Mouse (Mus musculus) MEL (cell line): Measurements from ENCODE around the gene Pja2.
A peak's percentile ranks its signal among the peaks of the same experiment; 100 is the strongest.

Experiments
- CHD2 ChIP-seq: IDR thresholded peaks from 2 replicates; pipeline ENCODE4 v1.6.1; 2011; ENCODE audit warnings: low read length, improper control_type of control experiment
- CTCF ChIP-seq, 3 experiments: IDR thresholded peaks in 2 of 3; conservative IDR thresholded peaks in 1 of 3; 2 replicates each; pipeline ENCODE4 v1.5.1; 2011 to 2012; ENCODE audit warnings: low read length in 3 of 3, low read depth in 2 of 3, mild to moderate bottlenecking in 2 of 3, improper control_type of control experiment in 1 of 3, inconsistent platforms in 1 of 3, mixed read lengths in 1 of 3, moderate library complexity in 1 of 3; ENCODE audit not compliant: control insufficient read depth in 1 of 3, insufficient read depth in 1 of 3, poor library complexity in 1 of 3, severe bottlenecking in 1 of 3
- EP300 ChIP-seq, 2 experiments: IDR thresholded peaks; 2 replicates each; pipeline ENCODE4 v1.6.1; 2011; ENCODE audit warnings: improper control_type of control experiment in 2 of 2, low read length in 2 of 2, low read depth in 1 of 2, mild to moderate bottlenecking in 1 of 2
- ETS1 ChIP-seq: IDR thresholded peaks from 2 replicates; pipeline ENCODE4 v1.6.1; 2012; ENCODE audit warnings: low read depth, mild to moderate bottlenecking, inconsistent platforms, low read length, improper control_type of control experiment, moderate library complexity
- GABPA ChIP-seq: IDR thresholded peaks from 2 replicates; pipeline ENCODE4 v1.6.1; 2012; ENCODE audit warnings: low read depth, mild to moderate bottlenecking, inconsistent platforms, low read length, improper control_type of control experiment, moderate library complexity
- MAFK ChIP-seq: IDR thresholded peaks from 2 replicates; pipeline ENCODE4 v1.6.1; 2011; ENCODE audit warnings: low read depth, mild to moderate bottlenecking, low read length, improper control_type of control experiment, borderline replicate concordance
- MAX ChIP-seq: IDR thresholded peaks from 2 replicates; pipeline ENCODE4 v1.6.1; 2011; ENCODE audit warnings: low read length, improper control_type of control experiment
- POLR2A ChIP-seq, 2 experiments: IDR thresholded peaks; 2 replicates each; pipeline ENCODE4 v1.6.1; 2011 to 2012; ENCODE audit warnings: low read length in 2 of 2, mild to moderate bottlenecking in 2 of 2, control low read depth in 1 of 2, improper control_type of control experiment in 1 of 2, low read depth in 1 of 2, moderate library complexity in 1 of 2; ENCODE audit not compliant: control insufficient read depth in 1 of 2, insufficient read depth in 1 of 2, poor library complexity in 1 of 2
- POLR2AphosphoS2 ChIP-seq: IDR thresholded peaks from 2 replicates; pipeline ENCODE4 v1.6.1; 2011; ENCODE audit warnings: low read length, improper control_type of control experiment
- ZC3H11A ChIP-seq: IDR thresholded peaks from 2 replicates; pipeline ENCODE4 v1.6.1; 2012; ENCODE audit warnings: low read depth, mild to moderate bottlenecking, inconsistent platforms, low read length, improper control_type of control experiment

DNA sequence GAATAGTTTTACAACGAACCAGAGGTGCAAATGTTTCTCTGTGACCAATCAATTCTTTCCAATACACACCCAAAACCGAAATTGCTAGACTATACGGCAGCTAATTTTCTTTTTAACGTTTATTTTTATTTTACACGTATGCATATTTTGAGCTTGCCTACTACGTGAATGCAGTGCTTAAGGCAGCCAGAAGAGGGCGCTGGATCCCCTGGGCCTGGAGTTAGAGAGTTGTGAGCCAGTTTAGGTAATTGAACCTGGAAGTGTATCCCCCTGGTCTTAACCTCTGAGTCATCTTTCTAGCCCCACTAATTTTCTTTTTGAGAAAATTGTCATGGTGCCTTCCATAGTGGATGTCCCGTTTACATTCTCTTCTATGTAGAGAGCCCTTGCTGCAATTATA, 100.5 kb downstream of the Pja2 start:
- TF ChIP-seq MAX, result no peak
- TF ChIP-seq POLR2A (IDR thresholded peaks at IDR 0.05; ENCODE audit: control insufficient read depth in 1 of 2, insufficient read depth in 1 of 2, low read depth in 1 of 2, low read length in 2 of 2, poor library complexity in 1 of 2), result no peak
- TF ChIP-seq ETS1, result no peak
- TF ChIP-seq EP300 (IDR thresholded peaks at IDR 0.05; ENCODE audit: low read depth in 1 of 2, low read length in 2 of 2), result no peak
- TF ChIP-seq GABPA, result no peak
- TF ChIP-seq POLR2AphosphoS2, result no peak
- peak; percentile 83 to 90 (median 89) for TF ChIP-seq CTCF (IDR thresholded peaks at IDR 0.05 in 2 of 3, conservative IDR thresholded peaks at IDR 0.05 in 1 of 3; ENCODE audit: control insufficient read depth in 1 of 3, insufficient read depth in 1 of 3, low read depth in 2 of 3, low read length in 3 of 3, poor library complexity in 1 of 3, severe bottlenecking in 1 of 3)
- no peak for TF ChIP-seq MAFK
- TF ChIP-seq CHD2, result no peak
- peak; percentile 82 for TF ChIP-seq ZC3H11A
